Mouse (Mus musculus): Measurements from ENCODE around the gene Timp4.
A peak's percentile ranks its signal among the peaks of the same experiment; 100 is the strongest.

GRCm38 (mm10) chr6:115267916-115268315, 15.9 kb upstream of the Timp4 start:
- TF ChIP-seq CTCF (IDR thresholded peaks at IDR 0.05) (peak; percentile 96), EP300 (IDR thresholded peaks at IDR 0.05; ENCODE audit: insufficient read depth, low read depth, low read length) (peak; percentile 99), POLR2A (IDR thresholded peaks at IDR 0.05; ENCODE audit: insufficient read depth, low read depth, low read length) (no peak)

Data from heart, adult 2 months (tissue).